Mouse (Mus musculus) limb, embryonic 15.5 days (tissue): ENCODE data around the gene Cdkn2a. TPM values are rescaled to one million over a fixed set of nuclear protein-coding genes. Genes with fewer than 3 reads are reported as not detected.

Experiments
- ATAC-seq: fragments of 200-750 bp; cut with Nextera tagmentation; 2 replicates; pipeline ENCODE4 v1.8.0; 2017; ENCODE audit warnings: low read depth, moderate TSS enrichment; ENCODE audit not compliant: insufficient number of reproducible peaks, low FRiP score, low TSS enrichment
- H3K27ac ChIP-seq: fragments of 300-500 bp; sonication (generic); 2 replicates; pipeline ENCODE4 v1.5.1; 2015; ENCODE audit warnings: moderate library complexity, mild to moderate bottlenecking, inconsistent platforms
- H3K27me3 ChIP-seq: fragments of 300-500 bp; sonication (generic); 2 replicates; pipeline ENCODE4 v1.6.1; 2015; ENCODE audit warnings: inconsistent platforms
- H3K36me3 ChIP-seq: fragments of 300-500 bp; sonication (generic); 2 replicates; pipeline ENCODE4 v1.6.1; 2015; ENCODE audit warnings: inconsistent platforms
- H3K4me1 ChIP-seq: fragments of 300-500 bp; sonication (generic); 2 replicates; pipeline ENCODE4 v1.6.1; 2015; ENCODE audit warnings: inconsistent platforms
- H3K4me2 ChIP-seq: fragments of 300-500 bp; sonication (generic); 2 replicates; pipeline ENCODE4 v1.6.1; 2015; ENCODE audit warnings: mild to moderate bottlenecking, inconsistent platforms
- H3K4me3 ChIP-seq: fragments of 300-500 bp; sonication (generic); 2 replicates; pipeline ENCODE4 v1.5.1; 2015; ENCODE audit warnings: mild to moderate bottlenecking, inconsistent platforms
- H3K9ac ChIP-seq: fragments of 300-500 bp; sonication (generic); 2 replicates; pipeline ENCODE4 v1.6.1; 2015; ENCODE audit warnings: inconsistent platforms
- H3K9me3 ChIP-seq: fragments of 300-500 bp; sonication (generic); 2 replicates; pipeline ENCODE4 v1.6.1; 2016; ENCODE audit warnings: inconsistent platforms
- WGBS: fragments of 180-500 bp; shearing (Covaris S2); methylation state at CpG from one replicate; pipeline ENCODE4 v1.1.7; 2015; 5-methylcytosine and 5-hydroxymethylcytosine counted together
- polyA plus RNA-seq: library from polyadenylated mRNA; unstranded; fragments of >200 nt; fragmentation: Nextera tagmentation; extraction: Ambion mirVana; gene quantifications from 2 replicates; pipeline ENCODE4 v1.2.1, GENCODE M21; 2015

The Cdkn2a gene
- polyA plus RNA-seq = not detected in 2 replicates

DNA sequence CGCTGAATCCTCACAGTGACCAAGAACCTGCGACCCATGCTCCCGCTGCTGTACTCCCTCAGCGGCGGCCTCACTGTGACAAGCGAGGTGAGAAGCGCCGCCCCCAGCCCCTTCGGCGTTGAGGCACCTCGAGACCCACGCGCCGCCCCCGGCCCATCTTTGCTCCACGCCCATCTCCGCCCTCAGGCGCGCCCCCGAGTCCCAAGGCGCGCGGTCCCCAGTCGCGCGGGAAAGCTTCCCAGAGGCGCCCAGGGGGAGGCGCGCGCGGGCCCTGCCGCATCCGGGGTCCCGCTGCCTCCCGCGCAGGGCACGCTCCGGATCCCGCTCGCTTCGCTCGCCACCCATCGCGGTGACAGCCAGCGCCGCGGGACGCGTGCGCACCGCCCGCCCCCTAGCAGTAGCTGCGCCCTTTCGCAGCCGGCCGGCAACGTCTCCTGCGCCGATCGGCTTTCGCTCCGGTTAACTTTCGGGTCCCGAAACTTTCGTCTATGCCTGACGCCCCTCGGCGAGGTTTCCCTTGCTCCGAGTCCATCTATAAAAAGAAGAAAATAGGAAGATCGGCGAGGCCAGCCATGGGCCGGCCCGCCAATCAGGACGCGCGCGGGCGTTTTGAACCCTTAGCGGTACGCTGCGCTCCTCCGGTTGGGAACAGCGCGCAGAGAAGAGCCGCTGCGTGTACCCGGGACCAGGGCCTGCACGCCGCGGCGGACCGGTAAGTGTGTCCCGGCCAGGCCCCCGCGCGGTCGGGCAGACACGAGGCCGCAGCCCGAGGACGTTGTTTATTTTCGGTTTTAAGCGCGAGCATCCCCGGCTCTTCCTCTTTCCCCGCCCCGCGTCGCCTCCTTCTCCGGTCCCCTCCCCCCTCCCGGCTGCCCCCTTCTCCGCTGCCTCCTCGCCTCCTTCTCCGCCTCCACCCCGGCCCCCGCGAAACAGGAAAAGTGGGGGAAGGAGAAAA lies at the start of gene Cdkn2a:
Gene Cdkn2a (minus strand): TSS at position 168 of the 955 bp plus-strand sequence.
- no peak within 1 kb of the TSS for H3K27ac ChIP-seq
- H3K9ac ChIP-seq = 0 out of 2 replicates have a peak within 1 kb of the TSS, but pooled peaks have one; percentile 10
- no peaks in the 10 kb centered on the region for H3K9me3 ChIP-seq
- ATAC-seq = peak; percentile 72
- H3K27me3 ChIP-seq = peaks cover 85% of the 10 kb centered on the region
- peak within 1 kb of the TSS; percentile 99 for H3K4me2 ChIP-seq
- H3K36me3 ChIP-seq = no peaks in the 10 kb centered on the region
- WGBS = under 1% methylated on average over 111 of the region's 117 CpGs
- H3K4me1 ChIP-seq = peaks cover 16% of the 10 kb centered on the region
- peak within 1 kb of the TSS; percentile 62 for H3K4me3 ChIP-seq

GRCm38 (mm10) chr4:89313461-89313860 lies 19.0 kb upstream of the Cdkn2a start:
- 12% methylated on average over 13 of the region's 13 CpGs for WGBS
- no peaks in the 10 kb centered on the region for H3K9me3 ChIP-seq
- no peak overlapping the region for H3K4me3 ChIP-seq
- H3K9ac ChIP-seq = no peak overlapping the region
- peaks cover 13% of the 10 kb centered on the region for H3K4me1 ChIP-seq
- ATAC-seq = no peak
- H3K27ac ChIP-seq = no peak overlapping the region
- no peak overlapping the region for H3K4me2 ChIP-seq
- H3K36me3 ChIP-seq = no peaks in the 10 kb centered on the region
- H3K27me3 ChIP-seq = peaks cover 54% of the 10 kb centered on the region

- WGBS = under 1% methylated on average over 61 of the region's 61 CpGs
- H3K4me1 ChIP-seq = peaks cover 17% of the 10 kb centered on the region
- peak within 1 kb of the TSS; percentile 51 for H3K4me3 ChIP-seq
- peaks cover 82% of the 10 kb centered on the region for H3K27me3 ChIP-seq
- ATAC-seq = peak; percentile 74
- H3K36me3 ChIP-seq = no peaks in the 10 kb centered on the region
- H3K9ac ChIP-seq = peak within 1 kb of the TSS; percentile 11; the same call in 1 of the 2 replicates
- no peaks in the 10 kb centered on the region for H3K9me3 ChIP-seq
- peak within 1 kb of the TSS; percentile 92 for H3K4me2 ChIP-seq
- 0 out of 2 replicates have a peak within 1 kb of the TSS, but pooled peaks have one; percentile 47 for H3K27ac ChIP-seq
Measured at GRCm38 (mm10) chr4:89310491-89311254, 16.2 kb upstream of the Cdkn2a start, which contains the start of gene Cdkn2b. TSS of gene Cdkn2b (minus strand) at chr4:89311039.

GRCm38 (mm10) chr4:89309996-89310395 lies 15.5 kb upstream of the Cdkn2a start:
- H3K4me3 ChIP-seq = peak overlapping the region; percentile 51
- H3K9ac ChIP-seq = no peak overlapping the region
- 3% methylated on average over 11 of the region's 11 CpGs for WGBS
- peak overlapping the region; percentile 92 for H3K4me2 ChIP-seq
- H3K27me3 ChIP-seq = peaks cover 88% of the 10 kb centered on the region
- no peak overlapping the region for H3K27ac ChIP-seq
- no peak for ATAC-seq
- H3K9me3 ChIP-seq = no peaks in the 10 kb centered on the region
- H3K36me3 ChIP-seq = no peaks in the 10 kb centered on the region
- H3K4me1 ChIP-seq = peaks cover 17% of the 10 kb centered on the region

GRCm38 (mm10) chr4:89308001-89308400 lies 13.5 kb upstream of the Cdkn2a start:
- Histone ChIP-seq H3K4me1 (peaks cover 19% of the 10 kb centered on the region), H3K4me2 (no peak overlapping the region), H3K4me3 (no peak overlapping the region), H3K9me3 (no peaks in the 10 kb centered on the region), H3K36me3 (no peaks in the 10 kb centered on the region), H3K27ac (no peak overlapping the region), H3K27me3 (peaks cover 91% of the 10 kb centered on the region), H3K9ac (no peak overlapping the region)
- 10% methylated on average over 3 of the region's 3 CpGs for WGBS
- no peak for ATAC-seq

GRCm38 (mm10) chr4:89306798-89307365 lies 12.4 kb upstream of the Cdkn2a start:
- H3K4me3 ChIP-seq = no peak overlapping the region
- no peak overlapping the region for H3K4me2 ChIP-seq
- no peak for ATAC-seq
- H3K27me3 ChIP-seq = peaks cover 92% of the 10 kb centered on the region
- no peak overlapping the region for H3K9ac ChIP-seq
- WGBS = under 1% methylated on average over 25 of the region's 25 CpGs
- peaks cover 19% of the 10 kb centered on the region for H3K4me1 ChIP-seq
- H3K36me3 ChIP-seq = no peaks in the 10 kb centered on the region
- H3K9me3 ChIP-seq = no peaks in the 10 kb centered on the region
- no peak overlapping the region for H3K27ac ChIP-seq

DNA sequence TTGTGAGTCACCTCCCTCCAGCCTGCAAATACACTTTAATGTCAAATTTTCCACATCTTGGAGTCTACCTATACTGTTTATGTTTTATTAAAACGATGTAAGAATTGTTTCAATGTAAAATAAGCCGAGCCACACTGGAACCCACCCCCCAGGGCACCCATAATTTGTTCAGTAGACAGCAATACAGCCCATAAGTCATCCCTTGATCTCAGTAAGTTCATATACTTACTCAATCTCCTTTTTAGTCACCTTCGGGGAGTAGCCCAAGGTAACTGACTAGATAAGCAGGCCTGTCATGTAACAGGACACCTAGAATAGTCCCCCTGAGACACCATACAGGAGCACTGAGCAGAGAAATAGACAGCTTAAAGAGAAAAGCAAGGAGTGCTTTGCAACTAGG lies 11.2 kb upstream of the Cdkn2a start:
- no peak overlapping the region for H3K9ac ChIP-seq
- no peaks in the 10 kb centered on the region for H3K9me3 ChIP-seq
- 6% methylated on average over 3 of the region's 3 CpGs for WGBS
- no peak overlapping the region for H3K4me2 ChIP-seq
- no peak overlapping the region for H3K4me3 ChIP-seq
- H3K27ac ChIP-seq = no peak overlapping the region
- H3K4me1 ChIP-seq = peaks cover 15% of the 10 kb centered on the region
- ATAC-seq = no peak
- peaks cover 88% of the 10 kb centered on the region for H3K27me3 ChIP-seq
- H3K36me3 ChIP-seq = no peaks in the 10 kb centered on the region

DNA sequence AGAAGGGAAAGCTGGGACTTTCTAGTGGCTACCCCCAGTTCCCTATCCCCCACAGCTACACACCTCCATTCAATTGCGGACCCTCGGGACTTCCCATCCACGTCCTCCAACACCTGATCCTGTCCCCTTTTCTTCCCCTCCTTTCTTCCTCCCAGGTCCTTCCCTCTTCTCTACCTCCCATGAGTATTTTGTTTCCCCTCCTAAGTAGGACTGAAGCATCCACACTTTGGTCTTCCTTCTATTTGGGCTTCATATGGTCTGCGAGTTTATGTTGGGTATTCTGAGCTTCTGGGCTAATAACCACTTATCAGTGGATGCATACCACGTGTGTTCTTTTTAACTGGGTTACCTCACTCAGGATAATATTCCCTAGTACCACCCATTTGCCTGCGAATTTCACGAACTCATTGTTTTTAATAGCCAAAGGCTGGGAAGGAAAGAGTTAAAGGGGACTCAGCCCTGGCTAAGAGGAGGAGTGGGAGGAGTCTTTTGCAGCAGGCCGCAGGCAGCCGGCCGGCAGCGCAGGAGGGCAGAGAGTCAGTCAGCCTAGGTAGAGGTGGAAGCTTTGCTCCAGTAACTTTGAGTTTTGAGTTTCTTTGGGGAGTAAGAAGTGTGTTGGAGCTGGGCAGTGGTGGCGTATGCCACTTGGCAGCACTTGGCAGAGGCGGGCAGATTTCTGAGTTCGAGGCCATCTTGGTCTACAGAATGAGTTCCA lies 9.0 kb upstream of the Cdkn2a start:
- Histone ChIP-seq H3K4me2 (no peak overlapping the region), H3K27ac (no peak overlapping the region), H3K9me3 (no peaks in the 10 kb centered on the region), H3K4me3 (no peak overlapping the region), H3K36me3 (no peaks in the 10 kb centered on the region), H3K9ac (no peak overlapping the region), H3K27me3 (peaks cover 89% of the 10 kb centered on the region), H3K4me1 (peaks cover 6% of the 10 kb centered on the region)
- under 1% methylated on average over 14 of the region's 14 CpGs for WGBS
- no peak for ATAC-seq

DNA sequence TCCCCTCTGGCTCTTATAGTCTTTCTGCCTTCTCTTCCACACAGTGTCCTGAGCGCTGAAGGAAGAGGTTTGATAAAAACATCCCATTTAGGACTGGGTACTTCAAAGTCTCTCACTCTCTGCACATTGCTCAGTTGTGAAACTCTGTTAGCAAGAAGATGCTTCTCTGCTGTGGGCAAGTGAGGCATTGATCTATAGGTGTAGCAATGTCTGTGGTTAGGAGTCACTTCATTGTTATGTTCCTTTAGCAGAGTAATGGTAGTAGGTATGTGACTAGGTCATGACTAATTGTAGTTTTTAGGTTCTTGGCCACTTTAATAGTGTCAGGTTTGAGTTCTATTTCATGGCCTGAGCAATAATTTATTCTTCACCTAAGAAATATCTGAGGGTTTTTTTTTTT lies 7.7 kb upstream of the Cdkn2a start:
- 0% methylated on average over 1 of the region's 1 CpGs for whole genome bisulfite sequencing
- ATAC-seq = no peak

DNA sequence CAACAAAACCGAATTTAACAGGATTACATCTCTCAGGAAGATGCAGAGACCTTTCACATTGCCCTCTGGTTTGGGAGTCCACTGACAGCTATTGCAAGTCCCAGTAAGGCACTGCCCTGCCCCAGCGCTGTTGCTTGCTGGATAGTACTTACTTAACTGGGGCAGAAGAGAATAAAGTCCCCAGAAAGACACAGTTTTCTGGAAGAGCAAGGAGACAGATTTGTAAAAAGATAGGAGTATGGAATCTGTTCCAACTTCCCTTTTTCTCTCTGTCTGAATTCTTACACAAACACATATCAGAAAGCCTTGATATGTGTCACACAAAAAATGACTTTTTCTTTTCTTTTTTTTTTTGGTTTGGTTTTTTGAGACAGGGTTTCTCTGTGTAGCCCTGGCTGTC lies 5.3 kb upstream of the Cdkn2a start:
- Histone ChIP-seq H3K9me3 (no peaks in the 10 kb centered on the region), H3K4me1 (peaks cover 11% of the 10 kb centered on the region), H3K27me3 (peaks cover 86% of the 10 kb centered on the region), H3K36me3 (no peaks in the 10 kb centered on the region), H3K4me3 (no peak overlapping the region), H3K9ac (no peak overlapping the region), H3K27ac (no peak overlapping the region), H3K4me2 (no peak overlapping the region)
- no peak for ATAC-seq
- 5% methylated on average over 2 of the region's 2 CpGs for WGBS

More for the DNA sequence above, 7.7 kb upstream of the Cdkn2a start:
- H3K4me3 ChIP-seq = no peak overlapping the region
- no peaks in the 10 kb centered on the region for H3K9me3 ChIP-seq
- no peak overlapping the region for H3K4me2 ChIP-seq
- peaks cover 85% of the 10 kb centered on the region for H3K27me3 ChIP-seq
- peaks cover 6% of the 10 kb centered on the region for H3K4me1 ChIP-seq
- no peak overlapping the region for H3K9ac ChIP-seq
- no peaks in the 10 kb centered on the region for H3K36me3 ChIP-seq
- H3K27ac ChIP-seq = no peak overlapping the region
